In genomic region chr11:90224914-90225470, GRCm38 (mm10) we compare ENCODE assay signal across 8 mouse cellular contexts. TPM values are rescaled to one million over a fixed set of nuclear protein-coding genes. Genes with fewer than 3 reads are reported as not detected.
DNase-seq lines count a peak whose midpoint lies in the region; ATAC-seq lines count a peak whose summit lies in the region.

No protein-coding gene starts in this region.

- H3K27me3 ChIP-seq in heart, embryonic 16.5 days (ENCODE audit: control insufficient read depth, insufficient read depth, low read length), result no peaks in the 10 kb centered on the region
- H3K27me3 ChIP-seq in liver, embryonic 16.5 days (ENCODE audit: control insufficient read depth, insufficient read depth, low read depth, low read length), result no peaks in the 10 kb centered on the region
- H3K27me3 ChIP-seq in forebrain, embryonic 15.5 days, result no peaks in the 10 kb centered on the region
- H3K27me3 ChIP-seq in midbrain, embryonic 15.5 days (replicated peaks), result no peaks in the 10 kb centered on the region

- H3K4me3 ChIP-seq in heart, embryonic 16.5 days (ENCODE audit: low read length), result no peak overlapping the region
- no peak overlapping the region for H3K4me3 ChIP-seq in liver, embryonic 16.5 days (ENCODE audit: low read depth, low read length)
- no peak overlapping the region for H3K4me3 ChIP-seq in forebrain, embryonic 15.5 days
- no peak overlapping the region for H3K4me3 ChIP-seq in midbrain, embryonic 15.5 days

- peaks cover 14% of the 10 kb centered on the region for H3K4me1 ChIP-seq in heart, embryonic 16.5 days (ENCODE audit: control insufficient read depth, insufficient read depth, low read length)
- H3K4me1 ChIP-seq in liver, embryonic 16.5 days (ENCODE audit: control insufficient read depth, low read depth, low read length), result no peaks in the 10 kb centered on the region; the same call in 1 of the 2 replicates
- peaks cover 4% of the 10 kb centered on the region; the same call in 1 of the 2 replicates for H3K4me1 ChIP-seq in forebrain, embryonic 15.5 days
- no peaks in the 10 kb centered on the region for H3K4me1 ChIP-seq in midbrain, embryonic 15.5 days

- no peaks in the 10 kb centered on the region for H3K9me3 ChIP-seq in heart, embryonic 16.5 days (replicated peaks; ENCODE audit: control insufficient read depth, low read length)
- no peaks in the 10 kb centered on the region for H3K9me3 ChIP-seq in liver, embryonic 16.5 days (replicated peaks; ENCODE audit: control insufficient read depth, low read length)
- H3K9me3 ChIP-seq in forebrain, embryonic 15.5 days, result no peaks in the 10 kb centered on the region
- no peaks in the 10 kb centered on the region for H3K9me3 ChIP-seq in midbrain, embryonic 15.5 days

- no peak overlapping the region for H3K9ac ChIP-seq in heart, embryonic 16.5 days (ENCODE audit: low read length)
- H3K9ac ChIP-seq in liver, embryonic 16.5 days (ENCODE audit: low read depth, low read length), result no peak overlapping the region
- no peak overlapping the region for H3K9ac ChIP-seq in forebrain, embryonic 15.5 days (replicated peaks)
- no peak overlapping the region for H3K9ac ChIP-seq in midbrain, embryonic 15.5 days

- 27% methylated on average over 11 of the region's 11 CpGs for WGBS in heart, embryonic 16.5 days
- 7% methylated on average over 11 of the region's 11 CpGs for WGBS in liver, embryonic 16.5 days (ENCODE audit: insufficient replicate concordance)
- WGBS in forebrain, embryonic 15.5 days, result 83% methylated on average over 11 of the region's 11 CpGs
- 79% methylated on average over 11 of the region's 11 CpGs for WGBS in midbrain, embryonic 15.5 days

- no peaks in the 10 kb centered on the region for H3K36me3 ChIP-seq in heart, embryonic 16.5 days (ENCODE audit: control insufficient read depth, insufficient read depth)
- H3K36me3 ChIP-seq in liver, embryonic 16.5 days (ENCODE audit: control insufficient read depth, insufficient read depth), result no peaks in the 10 kb centered on the region
- no peaks in the 10 kb centered on the region for H3K36me3 ChIP-seq in forebrain, embryonic 15.5 days
- no peaks in the 10 kb centered on the region for H3K36me3 ChIP-seq in midbrain, embryonic 15.5 days (replicated peaks)

- H3K27ac ChIP-seq in heart, embryonic 16.5 days (ENCODE audit: low read length), result peak overlapping the region; percentile 65
- no peak overlapping the region for H3K27ac ChIP-seq in liver, embryonic 16.5 days (ENCODE audit: low read length)
- no peak overlapping the region for H3K27ac ChIP-seq in forebrain, embryonic 15.5 days (replicated peaks)
- no peak overlapping the region for H3K27ac ChIP-seq in midbrain, embryonic 15.5 days

- peak; percentile 89 for DNase-seq in 3T3-L1 (ENCODE audit: low read depth, low spot score)
- peak; percentile 66 for DNase-seq in NIH3T3 (ENCODE audit: low read depth)
- DNase-seq in spleen, postnatal 14 days (ENCODE audit: low spot score in 2 of 2), result no peak

- 0 out of 2 replicates have a peak overlapping the region, but pooled peaks have one; percentile 2 for H3K4me2 ChIP-seq in heart, embryonic 16.5 days (ENCODE audit: low read depth, low read length)
- H3K4me2 ChIP-seq in liver, embryonic 16.5 days (ENCODE audit: low read depth, low read length), result 0 out of 2 replicates have a peak overlapping the region, but pooled peaks have one; percentile 9
- H3K4me2 ChIP-seq in forebrain, embryonic 15.5 days (replicated peaks), result no peak overlapping the region
- no peak overlapping the region for H3K4me2 ChIP-seq in midbrain, embryonic 15.5 days

- ATAC-seq in heart, embryonic 16.5 days (replicated peaks; ENCODE audit: extremely low read depth, insufficient read depth, low FRiP score), result peak; percentile 52; the same call in 1 of the 2 replicates
- peak; percentile 67 for ATAC-seq in liver, embryonic 16.5 days (ENCODE audit: low read depth)
- ATAC-seq in forebrain, embryonic 15.5 days (replicated peaks), result no peak
- no peak for ATAC-seq in erythroblast, adult 5-6 weeks (replicated peaks; ENCODE audit: low FRiP score, poor library complexity, severe bottlenecking)
- no peak for ATAC-seq in midbrain, embryonic 15.5 days (replicated peaks)

RNA-seq across cellular contexts. Expression of gene Mmd, which starts 24.3 kb away (rescaled TPM):
- 77.0 and 80.2 TPM in 2 replicates for polyA plus RNA-seq in heart, embryonic 16.5 days (2015; fragmentation: Nextera tagmentation; extraction: Ambion mirVana)
- 11.5 and 12.2 TPM in 2 replicates for polyA plus RNA-seq in liver, embryonic 16.5 days (2015; fragmentation: Nextera tagmentation; extraction: Ambion mirVana)
- 91.7 and 94.3 TPM in 2 replicates for polyA plus RNA-seq in forebrain, embryonic 15.5 days (2015; fragmentation: Nextera tagmentation; extraction: Ambion mirVana)
- total RNA-seq in erythroblast, adult 5-6 weeks (2015; ENCODE audit: low replicate concordance), result 5.6 and 6.7 TPM in 2 replicates
- total RNA-seq in erythroblast, adult 5-6 weeks (2017; ENCODE audit: low replicate concordance), result 1.8 and 2.6 TPM in 2 replicates
- polyA plus RNA-seq in midbrain, embryonic 15.5 days (2015; fragmentation: Nextera tagmentation; extraction: Ambion mirVana), result 120 and 125 TPM in 2 replicates

RNA-seq across cellular contexts. Expression of gene Gm45716, which starts 37.5 kb away (rescaled TPM):
- 53.0 TPM in 2 replicates for polyA plus RNA-seq in heart, embryonic 16.5 days (2015; fragmentation: Nextera tagmentation; extraction: Ambion mirVana)
- 3.8 TPM in 2 replicates for polyA plus RNA-seq in liver, embryonic 16.5 days (2015; fragmentation: Nextera tagmentation; extraction: Ambion mirVana)
- 18.2 and 19.4 TPM in 2 replicates for polyA plus RNA-seq in forebrain, embryonic 15.5 days (2015; fragmentation: Nextera tagmentation; extraction: Ambion mirVana)
- 5.8 TPM in 1 of 2 replicates, not detected in the other for total RNA-seq in erythroblast, adult 5-6 weeks (2015; ENCODE audit: low replicate concordance)
- 1.0 and 3.5 TPM in 2 replicates for total RNA-seq in erythroblast, adult 5-6 weeks (2017; ENCODE audit: low replicate concordance)
- 21.3 and 23.6 TPM in 2 replicates for polyA plus RNA-seq in midbrain, embryonic 15.5 days (2015; fragmentation: Nextera tagmentation; extraction: Ambion mirVana)

Comparison
In these comparisons a context has a peak if more than half of its experiments do, and no peak if none do; other contexts are left out.
1. DNase-seq: peak in 3T3-L1 (single experiment) and NIH3T3 (single experiment); none in spleen, postnatal 14 days (0 of 2).
2. ATAC-seq: peak in heart, embryonic 16.5 days (single experiment) and liver, embryonic 16.5 days (single experiment); none in forebrain, embryonic 15.5 days (single experiment), erythroblast, adult 5-6 weeks (single experiment) and midbrain, embryonic 15.5 days (single experiment).
3. H3K4me2 ChIP-seq: peak in heart, embryonic 16.5 days (single experiment) and liver, embryonic 16.5 days (single experiment); none in forebrain, embryonic 15.5 days (single experiment) and midbrain, embryonic 15.5 days (single experiment).